Comparison of ENCODE assay signal across 8 mouse cellular contexts in the genomic region with DNA sequence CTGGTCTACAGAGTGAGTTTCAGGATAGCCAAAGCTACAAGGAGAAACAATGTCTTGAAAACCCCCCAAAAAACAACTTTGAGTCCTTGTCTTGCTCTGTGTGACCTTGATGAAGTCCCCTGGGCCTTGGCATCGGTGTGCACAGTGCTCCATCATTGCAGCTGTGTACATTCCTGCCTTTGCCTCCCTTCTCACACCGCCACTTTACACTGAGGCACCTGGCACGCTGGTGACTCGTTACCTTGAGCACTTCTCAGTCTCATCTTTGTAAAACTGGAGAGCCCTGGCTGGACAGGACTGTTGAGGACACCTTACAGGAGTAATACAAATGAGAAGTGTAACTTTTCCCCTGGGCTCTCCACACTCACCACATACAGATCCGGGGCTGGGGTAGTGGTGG. TPM values are rescaled to one million over a fixed set of nuclear protein-coding genes. Genes with fewer than 3 reads are reported as not detected.
DNase-seq lines count a peak whose midpoint lies in the region; ATAC-seq and TF ChIP-seq lines count a peak whose summit lies in the region.

No protein-coding gene starts in this region.

- no peak for ATAC-seq in lung, embryonic 14.5 days (ENCODE audit: insufficient read depth)
- no peak for ATAC-seq in forebrain, embryonic 11.5 days (replicated peaks; ENCODE audit: low FRiP score)
- ATAC-seq in limb, embryonic 11.5 days (ENCODE audit: insufficient number of reproducible peaks, low FRiP score, low TSS enrichment, low read depth), result no peak
- ATAC-seq in neural tube, embryonic 14.5 days (ENCODE audit: low read depth), result no peak

- H3K4me2 ChIP-seq in lung, embryonic 14.5 days, result peak overlapping the region; percentile 96
- H3K4me2 ChIP-seq in forebrain, embryonic 11.5 days (ENCODE audit: low read depth, low read length, severe bottlenecking), result peak overlapping the region; percentile 84
- H3K4me2 ChIP-seq in limb, embryonic 11.5 days (ENCODE audit: low read depth, severe bottlenecking), result peak overlapping the region; percentile 72
- peak overlapping the region; percentile 52 for H3K4me2 ChIP-seq in neural tube, embryonic 14.5 days (ENCODE audit: low read depth, low read length)

- TF ChIP-seq CTCF in lung, embryonic 14.5 days (IDR thresholded peaks at IDR 0.05; ENCODE audit: low read depth), result no peak

- no peaks in the 10 kb centered on the region for H3K9me3 ChIP-seq in lung, embryonic 14.5 days (ENCODE audit: low read depth, low read length)
- no peaks in the 10 kb centered on the region for H3K9me3 ChIP-seq in forebrain, embryonic 11.5 days (ENCODE audit: control insufficient read depth, low read length)
- H3K9me3 ChIP-seq in limb, embryonic 11.5 days (ENCODE audit: control insufficient read depth, low read length), result no peaks in the 10 kb centered on the region
- no peaks in the 10 kb centered on the region for H3K9me3 ChIP-seq in neural tube, embryonic 14.5 days (ENCODE audit: control insufficient read depth, low read length)

- peaks cover 61% of the 10 kb centered on the region for H3K36me3 ChIP-seq in lung, embryonic 14.5 days (ENCODE audit: insufficient read depth)
- H3K36me3 ChIP-seq in forebrain, embryonic 11.5 days (ENCODE audit: control insufficient read depth, insufficient read depth, low read length), result peaks cover 9% of the 10 kb centered on the region; the same call in 1 of the 2 replicates
- peaks cover 19% of the 10 kb centered on the region for H3K36me3 ChIP-seq in limb, embryonic 11.5 days (ENCODE audit: control insufficient read depth, insufficient read depth, low read length)
- H3K36me3 ChIP-seq in neural tube, embryonic 14.5 days (ENCODE audit: control insufficient read depth, insufficient read depth, low read length), result peaks cover 33% of the 10 kb centered on the region

- DNase-seq in lung, embryonic 14.5 days, result no peak
- DNase-seq in lung, postnatal 36 days, result no peak
- peak; percentile 51 for DNase-seq in forebrain, embryonic 11.5 days (ENCODE audit: low spot score)
- DNase-seq in limb, embryonic 11.5 days (ENCODE audit: low spot score), result no peak
- DNase-seq in adrenal gland, postnatal 4 days (ENCODE audit: low spot score in 2 of 2), result no peak
- no peak for DNase-seq in urinary bladder, postnatal 25 days (ENCODE audit: low spot score)
- no peak for DNase-seq in embryo, embryonic 9.5 days (ENCODE audit: extremely low spot score)

- WGBS in lung, embryonic 14.5 days, result 47% methylated on average over 5 of the region's 5 CpGs
- 69% methylated on average over 5 of the region's 5 CpGs for WGBS in forebrain, embryonic 11.5 days
- 63% methylated on average over 5 of the region's 5 CpGs for WGBS in limb, embryonic 11.5 days
- WGBS in neural tube, embryonic 14.5 days, result 71% methylated on average over 5 of the region's 5 CpGs

- H3K27me3 ChIP-seq in lung, embryonic 14.5 days (ENCODE audit: insufficient read depth, low read length), result no peaks in the 10 kb centered on the region
- no peaks in the 10 kb centered on the region for H3K27me3 ChIP-seq in forebrain, embryonic 11.5 days (ENCODE audit: control insufficient read depth, insufficient read depth, low read length)
- H3K27me3 ChIP-seq in limb, embryonic 11.5 days (ENCODE audit: control insufficient read depth, insufficient read depth, low read length), result no peaks in the 10 kb centered on the region
- H3K27me3 ChIP-seq in neural tube, embryonic 14.5 days (ENCODE audit: control insufficient read depth, insufficient read depth, low read length), result no peaks in the 10 kb centered on the region

- peaks cover 10% of the 10 kb centered on the region for H3K4me1 ChIP-seq in lung, embryonic 14.5 days (ENCODE audit: insufficient read depth)
- peaks cover 8% of the 10 kb centered on the region for H3K4me1 ChIP-seq in forebrain, embryonic 11.5 days (replicated peaks; ENCODE audit: control insufficient read depth, insufficient read depth, low read length)
- peaks cover 3% of the 10 kb centered on the region for H3K4me1 ChIP-seq in limb, embryonic 11.5 days (ENCODE audit: control insufficient read depth, insufficient read depth, low read length)
- H3K4me1 ChIP-seq in neural tube, embryonic 14.5 days (ENCODE audit: control insufficient read depth, insufficient read depth, low read length), result peaks cover 15% of the 10 kb centered on the region

- H3K4me3 ChIP-seq in lung, embryonic 14.5 days (ENCODE audit: low read depth, low read length), result peak overlapping the region; percentile 84
- peak overlapping the region; percentile 89 for H3K4me3 ChIP-seq in forebrain, embryonic 11.5 days (ENCODE audit: low read depth, low read length)
- H3K4me3 ChIP-seq in limb, embryonic 11.5 days (ENCODE audit: low read depth, low read length), result peak overlapping the region; percentile 91
- no peak overlapping the region; the same call in 1 of the 2 replicates for H3K4me3 ChIP-seq in neural tube, embryonic 14.5 days (ENCODE audit: low read depth, low read length)

- peak overlapping the region; percentile 77; the same call in 1 of the 2 replicates for H3K27ac ChIP-seq in lung, embryonic 14.5 days (ENCODE audit: low read depth)
- H3K27ac ChIP-seq in forebrain, embryonic 11.5 days (ENCODE audit: low read depth, low read length), result no peak overlapping the region
- H3K27ac ChIP-seq in limb, embryonic 11.5 days (replicated peaks; ENCODE audit: low read depth, low read length), result peak overlapping the region; percentile 30; the same call in 1 of the 2 replicates
- no peak overlapping the region for H3K27ac ChIP-seq in neural tube, embryonic 14.5 days (ENCODE audit: low read depth, low read length)

- H3K9ac ChIP-seq in lung, embryonic 14.5 days, result peak overlapping the region; percentile 58
- peak overlapping the region; percentile 31; the same call in 1 of the 2 replicates for H3K9ac ChIP-seq in forebrain, embryonic 11.5 days (ENCODE audit: low read length)
- H3K9ac ChIP-seq in limb, embryonic 11.5 days (ENCODE audit: low read length), result no peak overlapping the region
- no peak overlapping the region for H3K9ac ChIP-seq in neural tube, embryonic 14.5 days (replicated peaks; ENCODE audit: low read depth, low read length)

RNA-seq across cellular contexts. Expression of a gene that starts 1.2 kb away (rescaled TPM):
- polyA plus RNA-seq in lung, embryonic 14.5 days (2014; fragmentation: Nextera tagmentation; extraction: Ambion mirVana), result 8.6 and 9.1 TPM in 2 replicates
- 13.5 and 17.7 TPM in 2 replicates for polyA plus RNA-seq in forebrain, embryonic 11.5 days (2014; fragmentation: Nextera tagmentation; extraction: Ambion mirVana)
- polyA plus RNA-seq in limb, embryonic 11.5 days (2014; fragmentation: Nextera tagmentation; extraction: Ambion mirVana), result 11.5 and 12.3 TPM in 2 replicates
- polyA plus RNA-seq in neural tube, embryonic 14.5 days (2014; fragmentation: Nextera tagmentation; extraction: Ambion mirVana), result 7.8 and 10.6 TPM in 2 replicates
- 10 to 100 TPM; 11.9 to 13.5 TPM for total RNA-seq in adrenal gland, postnatal 4 days (2021)

RNA-seq across cellular contexts. Expression of a gene that starts 1.4 kb away (rescaled TPM):
- polyA plus RNA-seq in lung, embryonic 14.5 days (2014; fragmentation: Nextera tagmentation; extraction: Ambion mirVana), result 46.7 and 47.6 TPM in 2 replicates
- polyA plus RNA-seq in forebrain, embryonic 11.5 days (2014; fragmentation: Nextera tagmentation; extraction: Ambion mirVana), result 59.1 and 66.3 TPM in 2 replicates
- 44.3 and 49.1 TPM in 2 replicates for polyA plus RNA-seq in limb, embryonic 11.5 days (2014; fragmentation: Nextera tagmentation; extraction: Ambion mirVana)
- polyA plus RNA-seq in neural tube, embryonic 14.5 days (2014; fragmentation: Nextera tagmentation; extraction: Ambion mirVana), result 31.2 and 39.6 TPM in 2 replicates
- 10 to 100 TPM; 85.1 to 89.5 TPM for total RNA-seq in adrenal gland, postnatal 4 days (2021)

RNA-seq across cellular contexts. Expression of a gene that starts 14.1 kb away (rescaled TPM):
- 31.3 and 39.3 TPM in 2 replicates for polyA plus RNA-seq in lung, embryonic 14.5 days (2014; fragmentation: Nextera tagmentation; extraction: Ambion mirVana)
- polyA plus RNA-seq in forebrain, embryonic 11.5 days (2014; fragmentation: Nextera tagmentation; extraction: Ambion mirVana), result 57.9 and 60.5 TPM in 2 replicates
- 45.7 and 48.8 TPM in 2 replicates for polyA plus RNA-seq in limb, embryonic 11.5 days (2014; fragmentation: Nextera tagmentation; extraction: Ambion mirVana)
- polyA plus RNA-seq in neural tube, embryonic 14.5 days (2014; fragmentation: Nextera tagmentation; extraction: Ambion mirVana), result 62.1 and 69.6 TPM in 2 replicates
- 10 to 100 TPM; 49.3 to 60.9 TPM for total RNA-seq in adrenal gland, postnatal 4 days (2021)

RNA-seq across cellular contexts. Expression of a gene that starts 26.0 kb away (rescaled TPM):
- 4.0 and 6.3 TPM in 2 replicates for polyA plus RNA-seq in lung, embryonic 14.5 days (2014; fragmentation: Nextera tagmentation; extraction: Ambion mirVana)
- 10.2 and 13.0 TPM in 2 replicates for polyA plus RNA-seq in forebrain, embryonic 11.5 days (2014; fragmentation: Nextera tagmentation; extraction: Ambion mirVana)
- 4.7 and 9.9 TPM in 2 replicates for polyA plus RNA-seq in limb, embryonic 11.5 days (2014; fragmentation: Nextera tagmentation; extraction: Ambion mirVana)
- polyA plus RNA-seq in neural tube, embryonic 14.5 days (2014; fragmentation: Nextera tagmentation; extraction: Ambion mirVana), result 7.2 TPM in 2 replicates
- total RNA-seq in adrenal gland, postnatal 4 days (2021), result not detected

RNA-seq across cellular contexts. Expression of a gene that starts 28.4 kb away (rescaled TPM):
- 14.2 and 16.9 TPM in 2 replicates for polyA plus RNA-seq in lung, embryonic 14.5 days (2014; fragmentation: Nextera tagmentation; extraction: Ambion mirVana)
- polyA plus RNA-seq in forebrain, embryonic 11.5 days (2014; fragmentation: Nextera tagmentation; extraction: Ambion mirVana), result 33.4 and 36.6 TPM in 2 replicates
- polyA plus RNA-seq in limb, embryonic 11.5 days (2014; fragmentation: Nextera tagmentation; extraction: Ambion mirVana), result 28.0 and 31.8 TPM in 2 replicates
- polyA plus RNA-seq in neural tube, embryonic 14.5 days (2014; fragmentation: Nextera tagmentation; extraction: Ambion mirVana), result 20.4 and 25.3 TPM in 2 replicates
- total RNA-seq in adrenal gland, postnatal 4 days (2021), result 10 to 100 TPM; 29.4 to 31.6 TPM

Comparison
In these comparisons a context has a peak if more than half of its experiments do, and no peak if none do; other contexts are left out.
1. H3K27ac ChIP-seq: peak in lung, embryonic 14.5 days (single experiment) and limb, embryonic 11.5 days (single experiment); none in forebrain, embryonic 11.5 days (single experiment) and neural tube, embryonic 14.5 days (single experiment).
2. H3K9ac ChIP-seq: peak in lung, embryonic 14.5 days (single experiment) and forebrain, embryonic 11.5 days (single experiment); none in limb, embryonic 11.5 days (single experiment) and neural tube, embryonic 14.5 days (single experiment).
3. Peak in every context shown above with its lines, with median percentiles within 50 percentile points of each other: H3K4me2 ChIP-seq.